Mouse (Mus musculus): ENCODE measurements around the gene Olfr1122.
"Not testable (repeated sequence)": the region's sequence is repeated elsewhere in the genome, so short reads cannot be mapped to it uniquely, and the experiment has no call there.

Olfr1122 gene

DNA sequence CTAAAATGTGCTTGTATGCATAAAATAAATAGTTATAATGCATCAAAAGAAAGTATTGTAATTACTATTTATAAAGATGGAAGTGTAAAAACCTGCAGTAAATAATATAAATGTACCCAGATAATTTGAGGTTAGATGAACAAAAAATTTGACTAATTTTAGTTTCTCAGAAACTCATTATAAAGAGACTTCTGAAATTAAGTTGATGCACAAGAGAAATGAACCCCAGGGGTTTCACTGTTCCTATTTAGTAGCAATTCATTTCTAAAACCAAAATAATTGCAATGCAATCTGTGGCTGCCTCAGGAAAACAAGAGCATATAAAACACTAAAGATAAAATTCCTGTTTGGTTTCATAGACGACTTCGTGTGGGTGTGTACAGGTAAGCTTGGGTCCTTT is at the start of gene Olfr1122:
TSS of gene Olfr1122 (plus strand) at position 301 of the 400 bp plus-strand sequence.
- DNase-seq (ENCODE audit: low spot score) = no peak

GRCm38 (mm10) chr2:87354515-87354914 is 31.1 kb upstream of the Olfr1122 start, which contains the start of gene Olfr1120:
Olfr1120 (plus strand) TSS chr2:87354815.
- DNase-seq (ENCODE audit: low spot score) = no peak

DNA sequence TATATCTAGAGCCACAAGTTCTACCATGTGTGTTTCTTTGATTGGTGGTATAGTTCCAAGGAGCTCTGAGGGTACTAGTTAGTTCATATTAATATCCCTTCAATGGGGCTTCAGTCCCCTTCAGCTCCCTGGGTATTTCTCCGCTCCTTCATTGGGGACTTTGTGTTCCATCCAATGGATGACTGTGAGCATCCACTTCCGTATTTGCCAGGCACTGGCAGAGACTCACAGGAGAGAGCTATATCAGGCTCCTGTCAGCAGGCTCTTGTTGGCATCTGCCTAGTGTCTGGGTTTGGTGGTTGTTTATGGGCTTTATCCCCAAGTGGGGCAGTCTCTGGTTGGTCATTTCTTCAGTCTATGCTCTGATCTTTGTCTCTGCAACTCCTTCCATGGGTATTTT is 25.5 kb upstream of the Olfr1122 start:
- DNase-seq (ENCODE audit: low spot score) = not testable (repeated sequence)

- DNase-seq (ENCODE audit: low spot score) = no peak
Measured at GRCm38 (mm10) chr2:87369595-87369994, 16.1 kb upstream of the Olfr1122 start, which contains the start of gene Olfr1121. Olfr1121 (plus strand) TSS chr2:87369895.

- no peak for DNase-seq (ENCODE audit: low spot score)
Measured at GRCm38 (mm10) chr2:87371726-87372125, 13.9 kb upstream of the Olfr1122 start.

DNA sequence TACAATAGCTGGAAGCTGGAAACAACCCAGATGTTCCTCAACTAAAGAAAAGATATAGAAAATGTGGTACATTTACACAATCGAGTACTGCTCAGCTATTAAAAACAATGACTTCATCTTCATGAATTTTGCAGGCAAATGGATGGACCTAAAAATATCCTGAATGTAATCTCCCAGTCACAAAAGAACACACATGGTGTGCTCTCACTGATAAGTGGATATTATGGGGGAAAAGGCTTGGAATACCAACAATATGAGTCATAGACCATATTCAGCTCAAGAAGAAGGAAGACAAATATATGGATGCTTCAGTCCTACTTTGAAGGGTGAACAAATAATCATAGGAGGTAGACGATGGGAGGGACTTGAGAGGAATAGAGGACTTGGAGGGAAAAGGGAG is 1.7 kb upstream of the Olfr1122 start:
- DNase-seq (ENCODE audit: low spot score) = no peak

DNA sequence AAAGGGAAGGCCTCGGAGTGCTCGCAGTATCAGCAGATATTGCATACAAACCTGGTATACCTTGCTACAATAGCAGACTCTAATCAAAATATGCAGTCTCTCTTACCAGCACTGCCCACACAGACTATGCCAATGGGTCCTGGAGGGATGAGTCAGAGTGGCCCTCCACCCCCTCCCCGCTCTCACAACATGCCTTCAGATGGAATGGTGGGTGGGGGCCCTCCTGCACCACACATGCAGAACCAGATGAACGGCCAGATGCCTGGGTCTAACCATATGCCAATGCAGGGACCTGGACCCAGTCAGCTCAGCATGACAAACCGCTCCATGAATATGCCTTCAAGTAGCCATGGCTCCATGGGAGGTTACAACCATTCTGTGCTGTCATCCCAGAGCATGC is 8.0 kb downstream of the Olfr1122 start:
- DNase-seq (ENCODE audit: low spot score) = not testable (repeated sequence)

- not testable (repeated sequence) for DNase-seq (ENCODE audit: low spot score)
Measured at GRCm38 (mm10) chr2:87394686-87395085, 9.0 kb downstream of the Olfr1122 start.

GRCm38 (mm10) chr2:87416335-87416734 is 30.7 kb downstream of the Olfr1122 start, which contains the start of gene Olfr1123:
Olfr1123 (plus strand) TSS chr2:87416635.
- no peak for DNase-seq (ENCODE audit: low spot score)

DNA sequence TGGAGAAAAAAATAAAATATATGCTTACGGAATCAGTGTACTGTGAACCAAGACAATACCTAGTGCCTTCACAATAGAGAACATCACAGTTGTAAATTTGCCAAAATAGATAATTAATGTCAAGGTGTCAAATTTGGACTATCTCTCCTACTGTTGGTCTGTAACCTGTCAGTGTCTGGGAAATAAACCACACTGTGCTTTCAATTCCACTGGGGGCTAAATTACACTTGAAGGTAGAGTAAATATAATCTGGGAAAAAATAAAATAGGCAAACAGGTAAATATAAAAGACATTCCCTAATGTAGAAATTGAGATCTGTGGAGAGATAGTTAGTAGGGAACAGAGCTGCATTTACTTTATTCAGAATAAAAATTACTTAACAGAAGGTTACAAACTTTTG is 44.3 kb downstream of the Olfr1122 start, which contains the start of gene Olfr1124:
TSS of gene Olfr1124 (plus strand) at position 301 of the 400 bp plus-strand sequence.
- no peak for DNase-seq (ENCODE audit: low spot score)

GRCm38 (mm10) chr2:87437731-87438130 is 52.1 kb downstream of the Olfr1122 start:
- no peak for DNase-seq (ENCODE audit: low spot score)

Data from T-cell, adult 2 months (primary cell).